Mouse (Mus musculus): ENCODE measurements at regions not wholly inside any gene's neighbourhood (a gene's known extent, or its start where the extent isn't known, plus 50 kb on each side); places are given as distances from the start of the nearest gene placed in this dataset.

DNA sequence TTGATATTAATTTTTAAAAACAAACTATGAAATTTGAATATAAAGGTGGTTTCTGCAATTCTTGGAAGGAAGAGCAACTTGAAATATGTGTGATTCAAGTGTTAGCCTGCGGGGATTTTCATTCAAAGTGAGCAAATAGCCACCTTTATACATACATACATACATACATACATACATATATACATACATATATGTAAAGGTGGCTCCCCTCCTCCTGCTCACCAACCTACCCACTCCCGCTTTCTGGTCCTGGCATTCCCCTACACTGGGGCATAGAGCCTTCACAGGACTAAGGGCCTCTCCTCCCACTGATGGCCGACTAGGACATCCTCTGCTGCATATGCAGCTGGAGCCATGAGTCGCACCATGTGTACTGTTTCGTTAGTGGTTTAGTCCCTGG is 221.3 kb upstream of the Pde3a start:
- DNase-seq (ENCODE audit: low spot score in 2 of 2) = no peak

GRCm38 (mm10) chr6:141034824-141035223 is 214.2 kb upstream of the Pde3a start:
- DNase-seq (ENCODE audit: low spot score in 2 of 2) = no peak

DNA sequence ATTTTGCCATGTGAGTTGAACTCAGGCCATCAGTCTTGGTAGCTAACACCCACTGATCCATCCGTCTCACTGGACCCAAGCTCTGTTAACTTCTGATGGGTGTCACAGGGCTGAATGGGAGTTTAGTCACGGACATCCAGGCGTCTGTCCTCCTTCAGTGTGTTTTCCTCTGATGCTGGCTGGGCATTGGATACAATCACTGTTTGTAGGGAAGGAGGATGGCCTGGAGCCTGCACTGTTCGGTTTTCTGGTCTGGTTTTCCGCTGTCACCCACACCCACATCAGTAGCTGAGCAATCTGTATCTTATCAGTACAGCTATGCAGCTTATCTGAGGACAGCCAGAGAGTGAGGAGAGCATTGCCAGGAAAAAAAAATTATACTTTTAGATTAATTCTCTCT is 207.7 kb upstream of the Pde3a start:
- no peak for DNase-seq (ENCODE audit: low spot score in 2 of 2)

GRCm38 (mm10) chr6:141041781-141042625 is 207.1 kb upstream of the Pde3a start:
- no peak for DNase-seq (ENCODE audit: low spot score in 2 of 2)

- no peak for DNase-seq (ENCODE audit: low spot score in 2 of 2)
Observed at GRCm38 (mm10) chr6:141048271-141048670, 200.8 kb upstream of the Pde3a start.

GRCm38 (mm10) chr6:141050038-141050684 is 198.9 kb upstream of the Pde3a start:
- DNase-seq (ENCODE audit: low spot score in 2 of 2) = no peak

- no peak for DNase-seq (ENCODE audit: low spot score in 2 of 2)
Observed at GRCm38 (mm10) chr6:141054026-141054425, 195.0 kb upstream of the Pde3a start.

DNA sequence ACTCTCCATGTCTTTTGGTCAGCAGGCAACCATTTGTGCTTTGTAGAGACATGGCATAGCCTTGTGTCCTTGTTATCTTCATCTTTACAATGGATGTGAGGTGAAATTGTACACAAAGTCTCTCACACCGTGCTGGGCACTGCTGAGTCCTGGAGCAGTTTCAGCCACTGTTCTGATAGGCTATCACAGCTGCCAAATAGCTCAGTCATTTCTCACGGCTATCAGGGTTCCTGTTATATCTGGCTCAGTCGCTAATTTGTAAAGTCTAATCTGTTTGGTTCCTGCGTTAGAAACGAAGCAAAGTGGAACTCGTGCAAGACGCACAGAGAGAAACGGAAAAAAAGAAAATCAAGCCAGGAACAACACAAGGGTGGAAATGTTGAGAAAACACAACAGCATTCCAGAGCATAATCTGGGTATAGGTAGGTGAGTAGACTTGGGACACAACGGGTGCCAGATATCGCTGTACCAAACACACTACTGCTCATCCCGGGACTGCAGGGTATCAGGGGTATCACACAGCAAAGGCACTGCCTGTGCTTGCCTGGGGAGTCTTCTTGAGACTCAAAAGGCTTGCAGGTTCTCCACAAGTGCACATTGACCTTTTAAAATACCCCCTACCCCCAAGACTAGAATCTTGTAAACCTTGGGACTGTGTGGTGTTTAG is 189.7 kb upstream of the Pde3a start:
- DNase-seq (ENCODE audit: low spot score in 2 of 2) = no peak

- DNase-seq (ENCODE audit: low spot score in 2 of 2) = no peak
Observed at GRCm38 (mm10) chr6:141065724-141066123, 183.3 kb upstream of the Pde3a start.

- no peak for DNase-seq (ENCODE audit: low spot score in 2 of 2)
Observed at GRCm38 (mm10) chr6:141068861-141069467, 180.1 kb upstream of the Pde3a start.

GRCm38 (mm10) chr6:141069896-141070295 is 179.2 kb upstream of the Pde3a start:
- DNase-seq (ENCODE audit: low spot score in 2 of 2) = peak in 1 of 2 experiments; percentile 11

GRCm38 (mm10) chr6:141071507-141071906 is 177.6 kb upstream of the Pde3a start:
- DNase-seq (ENCODE audit: low spot score in 2 of 2) = no peak

GRCm38 (mm10) chr6:141091076-141091780 is 157.8 kb upstream of the Pde3a start:
- no peak for DNase-seq (ENCODE audit: low spot score in 2 of 2)

- no peak for DNase-seq (ENCODE audit: low spot score in 2 of 2)
Observed at GRCm38 (mm10) chr6:141091781-141092140, 157.3 kb upstream of the Pde3a start.

- DNase-seq (ENCODE audit: low spot score in 2 of 2) = no peak
Observed at GRCm38 (mm10) chr6:141097338-141098122, 151.5 kb upstream of the Pde3a start.

DNA sequence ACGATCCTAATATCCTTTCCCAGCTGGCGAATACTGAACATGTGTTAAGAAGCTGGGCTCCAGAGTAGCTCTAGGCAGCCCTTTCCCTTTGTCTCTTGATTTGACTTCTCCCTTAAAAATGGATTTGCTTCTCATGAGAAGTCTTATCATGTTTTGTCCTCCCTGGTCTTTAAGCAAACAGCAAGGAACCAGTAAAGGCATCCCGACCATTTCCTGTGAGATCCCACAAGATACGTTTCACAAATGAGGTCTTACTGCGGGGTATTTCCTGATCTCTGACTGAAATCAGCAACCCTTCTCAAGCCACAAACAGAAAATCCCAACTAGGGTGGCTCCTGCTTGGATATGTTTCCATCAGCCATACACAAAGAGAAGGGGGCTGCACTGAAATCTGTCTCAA is 130.8 kb upstream of the Pde3a start:
- DNase-seq (ENCODE audit: low spot score in 2 of 2) = no peak

- no peak for DNase-seq (ENCODE audit: low spot score in 2 of 2)
Observed at GRCm38 (mm10) chr6:141126614-141127396, 122.3 kb upstream of the Pde3a start.

- DNase-seq (ENCODE audit: low spot score in 2 of 2) = no peak
Observed at GRCm38 (mm10) chr6:141129596-141129995, 119.5 kb upstream of the Pde3a start.

DNA sequence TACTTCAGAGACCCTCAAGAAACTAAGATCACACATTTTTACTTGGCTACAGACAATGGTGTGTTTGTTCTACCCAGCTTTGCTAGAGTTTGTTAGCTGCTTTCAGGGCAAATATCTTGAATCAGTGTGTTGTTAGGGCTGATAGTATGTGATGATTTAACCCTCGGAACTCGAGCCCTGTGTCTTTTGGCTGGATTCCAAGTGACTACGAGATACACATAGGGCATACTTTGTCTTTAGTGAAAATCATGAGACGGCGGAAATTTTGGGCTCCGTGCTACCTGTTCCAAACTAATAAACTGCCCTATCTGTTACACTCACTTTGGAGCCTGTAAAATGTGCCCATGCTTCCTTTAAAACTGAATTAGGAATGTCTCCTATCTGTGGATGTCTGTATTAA is 114.9 kb upstream of the Pde3a start:
- no peak for DNase-seq (ENCODE audit: low spot score in 2 of 2)

Data from spleen, postnatal 36 days (tissue).